Mouse (Mus musculus): ENCODE measurements around the gene Taf8. TPM values are rescaled to one million over a fixed set of nuclear protein-coding genes. Genes with fewer than 3 reads are reported as not detected.

Gene Taf8
- polyA plus RNA-seq, 1 experiment from 2014 or later = 27.6 TPM

DNA sequence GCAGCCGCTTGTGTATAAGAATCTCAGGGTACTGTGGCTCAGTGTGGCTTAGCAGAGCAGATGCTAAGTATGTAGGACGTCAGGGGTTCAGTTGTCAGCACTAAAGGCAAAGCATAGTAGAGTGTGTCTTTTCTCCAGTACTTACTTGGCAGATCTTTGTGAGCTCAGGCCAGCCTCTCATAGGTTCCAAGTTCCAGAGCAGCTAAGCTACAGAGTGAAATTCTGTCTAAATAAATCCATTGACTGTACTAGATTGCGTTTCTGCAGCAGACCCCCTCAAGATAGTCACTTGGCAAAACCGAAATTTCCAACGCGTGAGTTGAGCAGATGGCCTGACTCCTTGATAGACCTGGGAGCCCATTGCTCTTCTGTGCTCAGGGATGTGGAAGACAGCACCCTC is 22.9 kb upstream of the Taf8 start:
- H3K4me1 ChIP-seq (ENCODE audit: control insufficient read depth, insufficient read depth, low read length) = peaks cover 8% of the 10 kb centered on the region
- WGBS = 88% methylated on average over 6 of the region's 6 CpGs
- H3K9ac ChIP-seq (replicated peaks; ENCODE audit: low read length) = no peak overlapping the region
- no peak for ATAC-seq (replicated peaks; ENCODE audit: insufficient number of reproducible peaks, low FRiP score, low TSS enrichment, low read depth)
- H3K27ac ChIP-seq (replicated peaks; ENCODE audit: low read depth, low read length) = no peak overlapping the region
- H3K27me3 ChIP-seq (ENCODE audit: control insufficient read depth, insufficient read depth, low read length) = no peaks in the 10 kb centered on the region
- no peak overlapping the region for H3K4me3 ChIP-seq (ENCODE audit: low read depth, low read length)
- no peak overlapping the region for H3K4me2 ChIP-seq (ENCODE audit: low read depth, low read length)
- H3K36me3 ChIP-seq (replicated peaks; ENCODE audit: control insufficient read depth, insufficient read depth, low read depth, low read length) = no peaks in the 10 kb centered on the region
- H3K9me3 ChIP-seq (replicated peaks; ENCODE audit: control insufficient read depth, low read length) = no peaks in the 10 kb centered on the region
- no peak for DNase-seq (ENCODE audit: low spot score)

DNA sequence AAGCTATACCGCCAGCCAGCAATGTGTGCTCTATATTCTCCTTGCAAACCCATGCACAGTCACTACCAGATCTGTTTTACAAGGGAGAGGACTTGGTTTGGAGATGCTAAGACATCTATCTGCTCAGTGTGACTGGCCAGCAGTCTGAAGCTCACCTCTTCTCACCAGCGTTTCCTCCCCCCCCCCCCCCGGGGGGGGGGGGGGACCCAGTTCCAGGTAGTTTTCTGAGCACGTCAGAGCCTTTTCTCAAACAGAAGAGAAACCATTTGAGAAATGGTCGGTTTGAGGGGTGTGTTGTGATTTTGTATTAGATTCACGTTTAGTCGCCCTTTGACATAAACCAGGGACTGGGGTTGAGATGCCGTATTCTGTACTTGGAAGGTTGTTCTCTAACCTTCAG is 22.0 kb upstream of the Taf8 start:
- H3K27me3 ChIP-seq (ENCODE audit: control insufficient read depth, insufficient read depth, low read length) = no peaks in the 10 kb centered on the region
- no peak overlapping the region for H3K4me2 ChIP-seq (ENCODE audit: low read depth, low read length)
- no peak overlapping the region for H3K9ac ChIP-seq (replicated peaks; ENCODE audit: low read length)
- H3K4me3 ChIP-seq (ENCODE audit: low read depth, low read length) = no peak overlapping the region
- WGBS = 83% methylated on average over 6 of the region's 8 CpGs
- H3K36me3 ChIP-seq (replicated peaks; ENCODE audit: control insufficient read depth, insufficient read depth, low read depth, low read length) = no peaks in the 10 kb centered on the region
- no peak for ATAC-seq (replicated peaks; ENCODE audit: insufficient number of reproducible peaks, low FRiP score, low TSS enrichment, low read depth)
- no peak for DNase-seq (ENCODE audit: low spot score)
- H3K27ac ChIP-seq (replicated peaks; ENCODE audit: low read depth, low read length) = no peak overlapping the region
- H3K9me3 ChIP-seq (replicated peaks; ENCODE audit: control insufficient read depth, low read length) = no peaks in the 10 kb centered on the region
- H3K4me1 ChIP-seq (ENCODE audit: control insufficient read depth, insufficient read depth, low read length) = peaks cover 8% of the 10 kb centered on the region

DNA sequence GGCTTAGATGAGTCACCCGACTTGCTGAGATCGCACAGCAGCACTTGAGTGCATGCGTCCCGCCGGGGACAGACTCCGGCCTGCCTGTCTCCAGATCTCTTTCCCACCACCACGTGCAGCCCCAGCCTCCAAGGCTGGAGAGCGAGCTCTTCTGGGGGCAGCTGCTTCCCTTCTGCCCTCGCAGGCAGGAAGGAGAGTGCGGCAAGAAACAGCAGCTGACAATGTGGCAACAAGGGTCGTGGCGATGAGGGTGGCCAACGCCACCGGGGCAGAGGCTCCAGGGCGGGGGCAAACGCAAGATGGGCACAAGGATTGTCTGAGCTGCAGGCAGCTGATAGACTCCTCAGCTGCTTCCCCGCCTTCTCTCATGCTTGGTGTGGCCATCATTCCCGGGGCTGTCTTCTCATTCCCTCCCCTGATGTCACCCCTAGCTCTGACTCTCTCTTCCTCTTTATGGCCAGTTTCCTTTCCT is 21.2 kb upstream of the Taf8 start:
- WGBS = 67% methylated on average over 18 of the region's 18 CpGs
- Histone ChIP-seq H3K4me2 (ENCODE audit: low read depth, low read length) (no peak overlapping the region), H3K27me3 (ENCODE audit: control insufficient read depth, insufficient read depth, low read length) (no peaks in the 10 kb centered on the region), H3K9me3 (replicated peaks; ENCODE audit: control insufficient read depth, low read length) (no peaks in the 10 kb centered on the region), H3K36me3 (replicated peaks; ENCODE audit: control insufficient read depth, insufficient read depth, low read depth, low read length) (no peaks in the 10 kb centered on the region), H3K9ac (replicated peaks; ENCODE audit: low read length) (no peak overlapping the region), H3K4me3 (ENCODE audit: low read depth, low read length) (no peak overlapping the region), H3K27ac (replicated peaks; ENCODE audit: low read depth, low read length) (peak overlapping the region; percentile 29; the same call in 1 of the 2 replicates), H3K4me1 (ENCODE audit: control insufficient read depth, insufficient read depth, low read length) (peaks cover 8% of the 10 kb centered on the region)
- DNase-seq (ENCODE audit: low spot score) (no peak), ATAC-seq (replicated peaks; ENCODE audit: insufficient number of reproducible peaks, low FRiP score, low TSS enrichment, low read depth) (no peak)

DNA sequence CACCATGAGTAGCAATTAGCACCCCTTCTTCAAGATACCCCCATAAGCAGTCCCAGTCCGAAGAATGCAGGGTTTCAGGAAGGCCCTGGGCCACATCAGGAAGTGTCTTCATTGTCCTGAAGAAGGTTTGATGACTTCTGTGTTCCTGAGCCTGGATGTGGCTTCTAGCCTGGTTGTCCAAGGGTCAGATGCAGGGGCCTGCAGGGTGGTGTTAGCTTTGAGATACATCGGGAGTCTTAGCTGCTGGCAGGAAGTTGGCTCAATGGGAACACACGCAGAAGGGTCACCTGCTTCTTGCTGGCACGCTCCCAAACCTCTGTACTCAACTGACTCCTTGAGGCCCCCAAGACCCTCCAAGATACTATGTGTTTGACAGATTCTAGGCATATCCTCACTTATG is 20.4 kb upstream of the Taf8 start:
- Histone ChIP-seq H3K4me1 (ENCODE audit: control insufficient read depth, insufficient read depth, low read length) (peaks cover 8% of the 10 kb centered on the region), H3K36me3 (replicated peaks; ENCODE audit: control insufficient read depth, insufficient read depth, low read depth, low read length) (no peaks in the 10 kb centered on the region), H3K4me2 (ENCODE audit: low read depth, low read length) (no peak overlapping the region), H3K27me3 (ENCODE audit: control insufficient read depth, insufficient read depth, low read length) (no peaks in the 10 kb centered on the region), H3K9me3 (replicated peaks; ENCODE audit: control insufficient read depth, low read length) (no peaks in the 10 kb centered on the region), H3K27ac (replicated peaks; ENCODE audit: low read depth, low read length) (peak overlapping the region; percentile 83), H3K4me3 (ENCODE audit: low read depth, low read length) (no peak overlapping the region), H3K9ac (replicated peaks; ENCODE audit: low read length) (peak overlapping the region; percentile 35; the same call in 1 of the 2 replicates)
- 59% methylated on average over 4 of the region's 4 CpGs for WGBS
- ATAC-seq (replicated peaks; ENCODE audit: insufficient number of reproducible peaks, low FRiP score, low TSS enrichment, low read depth) (no peak), DNase-seq (ENCODE audit: low spot score) (no peak)

DNA sequence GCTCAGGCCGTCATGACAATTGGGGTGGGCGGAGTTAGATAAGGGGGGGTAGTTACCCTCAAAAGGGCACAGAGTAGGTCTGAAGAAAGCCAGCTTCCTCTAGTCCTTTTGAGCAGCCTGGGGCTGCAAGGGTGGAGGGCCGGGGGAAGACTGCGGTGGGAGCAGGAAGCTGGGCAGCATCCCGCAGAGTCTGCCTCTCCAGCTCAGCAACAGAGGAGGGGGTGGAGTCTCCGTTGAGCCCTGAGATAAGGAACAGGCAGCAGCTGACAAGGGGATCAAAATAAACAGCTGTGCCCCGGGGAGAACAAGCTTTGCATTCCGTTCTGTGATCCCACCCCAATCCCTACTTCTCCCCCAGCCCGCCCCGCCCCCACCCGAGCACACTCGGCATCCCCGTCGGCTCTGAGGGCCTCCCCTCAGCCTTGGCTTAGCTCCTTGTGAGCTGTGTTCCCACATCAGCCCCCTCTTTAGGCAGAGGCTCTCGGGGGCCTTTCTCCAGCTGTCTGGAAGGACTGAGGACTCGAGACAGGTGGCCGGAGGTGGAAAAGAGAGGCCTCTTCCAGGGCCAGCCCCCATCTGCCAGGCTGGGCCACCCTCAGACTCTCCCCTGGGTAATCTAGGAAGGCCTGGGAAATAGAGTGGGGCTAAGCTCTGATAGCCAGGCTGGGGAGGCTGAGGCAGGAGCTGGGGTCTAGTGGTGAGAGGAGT is 19.6 kb upstream of the Taf8 start:
- DNase-seq (ENCODE audit: low spot score) (peak; percentile 90), ATAC-seq (replicated peaks; ENCODE audit: insufficient number of reproducible peaks, low FRiP score, low TSS enrichment, low read depth) (peak; percentile 82)
- Histone ChIP-seq H3K9me3 (replicated peaks; ENCODE audit: control insufficient read depth, low read length) (no peaks in the 10 kb centered on the region), H3K4me2 (ENCODE audit: low read depth, low read length) (peak overlapping the region; percentile 11), H3K4me1 (ENCODE audit: control insufficient read depth, insufficient read depth, low read length) (peaks cover 8% of the 10 kb centered on the region), H3K4me3 (ENCODE audit: low read depth, low read length) (peak overlapping the region; percentile 10; the same call in 1 of the 2 replicates), H3K27me3 (ENCODE audit: control insufficient read depth, insufficient read depth, low read length) (no peaks in the 10 kb centered on the region), H3K9ac (replicated peaks; ENCODE audit: low read length) (peak overlapping the region; percentile 44), H3K36me3 (replicated peaks; ENCODE audit: control insufficient read depth, insufficient read depth, low read depth, low read length) (no peaks in the 10 kb centered on the region), H3K27ac (replicated peaks; ENCODE audit: low read depth, low read length) (peak overlapping the region; percentile 83)
- WGBS = under 1% methylated on average over 15 of the region's 17 CpGs

DNA sequence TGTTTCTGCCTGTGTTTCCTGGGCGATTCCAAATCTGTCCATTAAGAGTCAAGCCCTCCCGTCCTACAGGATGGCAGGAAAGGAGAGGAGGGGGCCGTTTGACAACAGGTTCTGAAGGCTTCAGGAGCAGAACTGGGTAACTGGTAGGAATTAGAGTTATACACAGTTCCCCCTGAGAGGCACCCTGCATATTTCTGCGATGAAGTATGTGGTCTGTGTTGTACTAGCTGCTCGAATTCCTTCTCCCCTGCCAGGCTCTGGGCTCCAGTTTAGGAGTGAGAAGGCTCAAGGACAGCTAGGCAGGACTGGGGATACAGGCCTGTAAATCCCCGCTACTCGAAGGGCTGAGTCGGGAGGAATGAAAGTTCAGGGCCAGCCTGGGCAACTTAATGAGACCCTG is 16.1 kb upstream of the Taf8 start:
- Histone ChIP-seq H3K36me3 (replicated peaks; ENCODE audit: control insufficient read depth, insufficient read depth, low read depth, low read length) (no peaks in the 10 kb centered on the region), H3K9ac (replicated peaks; ENCODE audit: low read length) (peak overlapping the region; percentile 41; the same call in 1 of the 2 replicates), H3K4me2 (ENCODE audit: low read depth, low read length) (no peak overlapping the region), H3K27ac (replicated peaks; ENCODE audit: low read depth, low read length) (peak overlapping the region; percentile 63), H3K4me3 (ENCODE audit: low read depth, low read length) (no peak overlapping the region), H3K4me1 (ENCODE audit: control insufficient read depth, insufficient read depth, low read length) (peaks cover 8% of the 10 kb centered on the region), H3K9me3 (replicated peaks; ENCODE audit: control insufficient read depth, low read length) (no peaks in the 10 kb centered on the region), H3K27me3 (ENCODE audit: control insufficient read depth, insufficient read depth, low read length) (no peaks in the 10 kb centered on the region)
- DNase-seq (ENCODE audit: low spot score) (peak; percentile 58), ATAC-seq (replicated peaks; ENCODE audit: insufficient number of reproducible peaks, low FRiP score, low TSS enrichment, low read depth) (no peak; the same call in 1 of the 2 replicates)
- 32% methylated on average over 8 of the region's 8 CpGs for WGBS

DNA sequence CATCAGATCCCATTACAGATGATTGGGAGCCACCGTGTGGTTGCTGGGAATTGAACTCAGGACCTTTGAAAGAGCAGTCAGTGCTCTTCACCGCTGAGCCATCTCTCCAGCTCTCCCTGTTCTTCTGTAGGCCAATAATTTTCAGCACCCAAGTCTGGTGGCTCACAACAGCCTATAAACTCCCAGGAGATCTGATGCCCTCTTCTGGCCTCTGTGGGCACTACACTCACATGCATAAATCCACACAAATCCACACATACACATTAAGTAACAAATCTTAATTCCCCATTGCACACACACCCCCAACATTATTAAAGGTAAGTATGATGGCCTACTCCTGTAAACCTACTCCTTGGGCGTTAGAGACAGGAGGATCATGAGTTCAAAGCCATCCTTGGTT is 14.1 kb upstream of the Taf8 start:
- Histone ChIP-seq H3K27ac (replicated peaks; ENCODE audit: low read depth, low read length) (no peak overlapping the region), H3K27me3 (ENCODE audit: control insufficient read depth, insufficient read depth, low read length) (no peaks in the 10 kb centered on the region), H3K4me2 (ENCODE audit: low read depth, low read length) (no peak overlapping the region), H3K36me3 (replicated peaks; ENCODE audit: control insufficient read depth, insufficient read depth, low read depth, low read length) (no peaks in the 10 kb centered on the region), H3K9me3 (replicated peaks; ENCODE audit: control insufficient read depth, low read length) (no peaks in the 10 kb centered on the region), H3K4me1 (ENCODE audit: control insufficient read depth, insufficient read depth, low read length) (no peaks in the 10 kb centered on the region; the same call in 1 of the 2 replicates), H3K9ac (replicated peaks; ENCODE audit: low read length) (no peak overlapping the region), H3K4me3 (ENCODE audit: low read depth, low read length) (no peak overlapping the region)
- DNase-seq (ENCODE audit: low spot score) (no peak), ATAC-seq (replicated peaks; ENCODE audit: insufficient number of reproducible peaks, low FRiP score, low TSS enrichment, low read depth) (no peak)
- WGBS = 97% methylated on average over 3 of the region's 3 CpGs

DNA sequence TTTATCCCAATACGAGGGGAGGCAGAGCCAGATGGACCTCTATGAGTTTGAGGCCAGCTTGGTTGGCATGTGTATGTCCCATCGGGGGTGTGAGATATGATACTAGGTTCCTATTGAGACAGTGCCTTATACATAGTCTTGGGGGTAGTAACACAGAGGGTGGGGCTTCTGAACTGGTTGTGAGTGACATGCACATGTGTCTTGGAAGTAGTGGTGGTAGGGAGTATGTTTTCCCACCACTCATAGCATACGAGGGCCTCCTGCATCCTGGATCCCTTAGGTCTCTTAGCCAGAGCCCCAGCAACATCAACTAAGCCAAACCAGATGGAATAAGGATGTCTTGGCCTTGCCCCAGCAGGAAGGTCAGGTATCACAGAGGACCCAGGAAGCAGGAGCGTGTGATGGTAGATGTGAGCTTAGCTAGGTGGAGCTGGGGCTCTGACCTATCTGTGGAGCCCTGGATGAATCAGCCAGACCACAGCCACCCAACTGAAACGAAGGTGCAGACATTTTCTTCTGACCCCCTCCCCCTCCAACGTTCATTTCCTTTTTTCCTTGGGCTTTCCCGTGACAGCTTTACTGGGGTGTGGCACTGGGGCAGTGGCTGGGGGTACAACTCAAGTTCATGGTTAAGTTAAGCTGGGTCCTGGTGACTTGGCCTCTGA is 13.2 kb upstream of the Taf8 start:
- Histone ChIP-seq H3K9ac (replicated peaks; ENCODE audit: low read length) (no peak overlapping the region), H3K36me3 (replicated peaks; ENCODE audit: control insufficient read depth, insufficient read depth, low read depth, low read length) (no peaks in the 10 kb centered on the region), H3K4me1 (ENCODE audit: control insufficient read depth, insufficient read depth, low read length) (no peaks in the 10 kb centered on the region; the same call in 1 of the 2 replicates), H3K4me3 (ENCODE audit: low read depth, low read length) (no peak overlapping the region), H3K4me2 (ENCODE audit: low read depth, low read length) (no peak overlapping the region), H3K27ac (replicated peaks; ENCODE audit: low read depth, low read length) (no peak overlapping the region), H3K27me3 (ENCODE audit: control insufficient read depth, insufficient read depth, low read length) (no peaks in the 10 kb centered on the region), H3K9me3 (replicated peaks; ENCODE audit: control insufficient read depth, low read length) (no peaks in the 10 kb centered on the region)
- WGBS = 80% methylated on average over 7 of the region's 7 CpGs
- ATAC-seq (replicated peaks; ENCODE audit: insufficient number of reproducible peaks, low FRiP score, low TSS enrichment, low read depth) (no peak), DNase-seq (ENCODE audit: low spot score) (no peak)
